Mouse (Mus musculus) heart, postnatal 0 days (tissue): ENCODE results near the gene Cux1.

Source experiments
- CTCF ChIP-seq: IDR thresholded peaks from 2 replicates; pipeline ENCODE4 v1.5.1; 2016; ENCODE audit warnings: antibody characterized with exemption, control low read depth, low read depth
- EP300 ChIP-seq: IDR thresholded peaks from 2 replicates; pipeline ENCODE4 v1.6.1; 2016; ENCODE audit warnings: antibody characterized with exemption, low read depth

- no peak for TF ChIP-seq CTCF
- no peak for TF ChIP-seq EP300
These were observed 146.9 kb downstream of the Cux1 start for GRCm38 (mm10) chr5:136420342-136420741.
